Mouse (Mus musculus) liver, adult 10 weeks (tissue): Measurements from ENCODE around the gene Pkd1l2. TPM values are rescaled to one million over a fixed set of nuclear protein-coding genes. Genes with fewer than 3 reads are reported as not detected.

Experiments used
- polyA plus RNA-seq: library from polyadenylated mRNA; stranded (reverse); fragments of 350-450 nt; fragmentation: Illumina TruSeq; extraction: RNeasy Lipid Tissue Mini Kit (QIAGEN cat#74804); gene quantifications from one replicate; pipeline ENCODE4 v1.2.3, GENCODE M21; 2014; ENCODE audit warnings: low read depth, low replicate concordance

The Pkd1l2 gene
- not detected for polyA plus RNA-seq

DNA sequence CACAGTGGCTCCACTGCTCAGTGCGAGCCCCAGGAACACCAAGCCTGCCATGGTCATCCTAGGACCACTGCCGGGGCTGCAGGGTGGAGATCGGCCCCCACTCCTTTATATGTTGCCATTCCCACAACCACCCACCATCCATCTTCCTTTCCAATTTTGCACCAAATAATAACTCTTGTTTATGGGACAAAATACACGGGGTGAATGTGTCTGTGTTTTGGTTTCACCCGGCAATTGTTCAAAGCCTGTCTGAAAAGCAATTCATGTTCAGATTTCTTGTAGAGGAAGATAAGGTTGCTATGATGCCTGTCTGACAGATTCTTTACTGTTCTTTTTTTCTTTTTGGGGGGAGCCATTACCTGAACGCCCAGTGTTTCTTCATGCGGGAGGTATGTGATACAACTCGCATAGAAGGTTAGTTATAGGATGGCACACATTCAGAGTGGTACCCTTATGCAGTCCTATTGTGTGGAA lies at the start of gene Pkd1l2:
Gene Pkd1l2 (minus strand): TSS at position 51 of the 474 bp plus-strand sequence.

GRCm38 (mm10) chr8:117095647-117096046 lies 13.4 kb upstream of the Pkd1l2 start, which contains the start of gene Bco1:
Gene Bco1 (plus strand): TSS chr8:117095854.

DNA sequence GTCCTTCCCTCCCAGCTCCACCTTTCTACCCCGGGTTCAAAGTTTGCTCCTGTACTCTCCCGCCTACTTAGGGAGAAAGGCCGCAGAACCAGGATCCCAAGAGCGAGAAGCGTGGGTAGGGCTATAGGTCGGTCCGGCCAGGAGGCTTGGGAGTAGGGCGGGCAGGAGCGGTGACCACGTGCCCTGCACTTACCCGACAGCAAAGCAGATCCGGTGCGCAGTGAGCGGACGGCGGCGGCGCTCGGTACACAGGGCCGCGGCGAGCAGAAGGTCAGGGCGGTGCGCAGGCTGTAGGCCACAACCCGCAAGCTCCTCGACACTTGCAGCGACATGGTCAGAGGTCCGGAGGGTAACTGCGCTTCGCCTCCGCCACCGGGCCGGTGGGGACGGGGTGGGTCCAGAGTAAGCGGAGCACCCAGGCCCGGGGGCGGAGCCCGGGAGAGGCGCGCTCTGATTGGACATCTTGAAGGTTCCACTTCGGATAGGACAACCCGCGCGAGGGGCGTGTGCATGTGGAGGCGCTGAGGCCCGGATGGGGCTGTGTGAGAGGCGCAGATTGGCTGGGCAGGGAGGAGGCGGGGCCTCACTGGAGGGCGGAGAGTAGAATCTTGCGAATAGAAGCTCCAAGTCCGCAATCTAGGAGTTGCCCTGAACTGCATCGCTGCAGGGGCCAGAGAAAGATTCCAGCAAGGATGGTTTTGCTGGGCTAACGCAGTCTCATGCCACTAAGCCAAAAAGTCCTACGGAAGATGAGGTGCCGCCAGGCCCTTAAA lies 89.0 kb downstream of the Pkd1l2 start, which contains the start of gene Gcsh:
Gene Gcsh (minus strand): TSS at position 443 of the 773 bp plus-strand sequence.

DNA sequence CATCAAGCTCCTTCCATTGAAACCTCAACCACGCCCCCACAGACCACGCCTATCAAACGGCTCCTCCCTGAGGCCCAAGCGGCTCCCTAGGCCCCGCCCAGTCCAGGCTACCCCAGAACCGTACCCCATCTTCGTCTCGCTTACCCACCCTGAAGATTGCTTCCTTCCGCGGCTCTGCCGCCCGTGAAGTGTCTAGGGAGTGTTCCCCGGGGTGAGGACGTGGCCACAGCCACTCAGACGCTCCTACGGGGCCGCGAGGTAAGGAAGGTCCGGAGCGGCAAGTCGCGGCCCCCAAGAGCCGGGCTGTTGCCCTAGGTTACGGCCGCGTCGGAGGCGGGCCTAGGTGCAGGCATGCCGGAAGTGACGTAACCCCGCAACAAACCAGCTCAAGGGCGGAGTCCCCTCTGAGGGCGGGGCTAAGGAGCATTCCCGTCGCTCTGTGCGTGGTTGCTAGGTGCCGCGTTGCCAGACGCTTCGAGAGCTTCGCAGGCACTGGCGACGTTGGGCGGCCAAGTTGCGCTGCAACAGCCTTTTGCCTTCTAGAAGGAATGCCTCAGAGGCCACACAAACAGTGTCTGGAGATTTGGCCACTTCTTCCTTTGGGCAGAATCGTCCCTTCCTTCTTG lies 103.5 kb downstream of the Pkd1l2 start, which contains the start of gene 1700030J22Rik:
Gene 1700030J22Rik (minus strand): TSS at position 329 of the 626 bp plus-strand sequence.

Other genes with a start within 250 kb of the Pkd1l2 start
- 3.8 TPM for gene Cmc2, start 161.0 kb downstream of the Pkd1l2 start, polyA plus RNA-seq
- gene Cenpn, start 160.7 kb downstream of the Pkd1l2 start, polyA plus RNA-seq: 0.48 TPM
- gene Atmin, start 139.1 kb downstream of the Pkd1l2 start, polyA plus RNA-seq: 2.6 TPM
- 0.13 TPM for gene 1700030J22Rik, start 103.5 kb downstream of the Pkd1l2 start, polyA plus RNA-seq
- 236 TPM for gene Gcsh, start 88.9 kb downstream of the Pkd1l2 start, polyA plus RNA-seq
- 2.9 TPM for gene Bco1, start 13.4 kb upstream of the Pkd1l2 start, polyA plus RNA-seq
- 0.87 TPM for gene Gan, start 75.7 kb upstream of the Pkd1l2 start, polyA plus RNA-seq
- gene Cmip, start 174.6 kb upstream of the Pkd1l2 start, polyA plus RNA-seq: 1.2 TPM